Mouse (Mus musculus): ENCODE data around the gene Frs3. TPM values are rescaled to one million over a fixed set of nuclear protein-coding genes. Genes with fewer than 3 reads are reported as not detected.

Frs3 gene
- polyA plus RNA-seq, 1 experiment from 2014 or later: 2.1 TPM

GRCm38 (mm10) chr17:47694503-47695336 is 5.9 kb downstream of the Frs3 start, which contains the start of gene Prickle4:
Prickle4 (minus strand) TSS chr17:47694736.
- Histone ChIP-seq H3K27ac (ENCODE audit: low read depth) (peak within 1 kb of the TSS; percentile 48), H3K27me3 (ENCODE audit: insufficient read depth, low read length) (peaks cover 10% of the 10 kb centered on the region)

GRCm38 (mm10) chr17:47695337-47695710 is 6.5 kb downstream of the Frs3 start:
- Histone ChIP-seq H3K4me3 (ENCODE audit: low read depth, low read length) (peak overlapping the region; percentile 58), H3K27me3 (ENCODE audit: insufficient read depth, low read length) (peaks cover 10% of the 10 kb centered on the region), H3K4me1 (ENCODE audit: insufficient read depth) (peaks cover 14% of the 10 kb centered on the region), H3K27ac (ENCODE audit: low read depth) (no peak overlapping the region), H3K36me3 (replicated peaks; ENCODE audit: insufficient read depth, low read length) (no peaks in the 10 kb centered on the region), H3K9ac (replicated peaks) (peak overlapping the region; percentile 64), H3K4me2 (ENCODE audit: low read depth, low read length) (peak overlapping the region; percentile 88), H3K9me3 (ENCODE audit: low read length) (no peaks in the 10 kb centered on the region)
- DNase-seq: peak; percentile 28
- WGBS (ENCODE audit: insufficient replicate concordance): under 1% methylated on average over 18 of the region's 23 CpGs
- ATAC-seq: no peak
- TF ChIP-seq CTCF (IDR thresholded peaks at IDR 0.05; ENCODE audit: low read depth): no peak
- TF ChIP-seq EP300 (IDR thresholded peaks at IDR 0.05; ENCODE audit: low read depth): no peak

More at GRCm38 (mm10) chr17:47694503-47695336, 5.9 kb downstream of the Frs3 start, which contains the start of gene Prickle4:
- H3K4me2 ChIP-seq (ENCODE audit: low read depth, low read length): peak within 1 kb of the TSS; percentile 88
- DNase-seq: peak; percentile 97
- no peaks in the 10 kb centered on the region for H3K36me3 ChIP-seq (replicated peaks; ENCODE audit: insufficient read depth, low read length)
- no peak for TF ChIP-seq EP300 (IDR thresholded peaks at IDR 0.05; ENCODE audit: low read depth)
- TF ChIP-seq CTCF (IDR thresholded peaks at IDR 0.05; ENCODE audit: low read depth): peak; percentile 96
- under 1% methylated on average over 70 of the region's 82 CpGs for WGBS (ENCODE audit: insufficient replicate concordance)
- H3K9ac ChIP-seq (replicated peaks): peak within 1 kb of the TSS; percentile 64
- ATAC-seq: peak; percentile 95
- H3K4me1 ChIP-seq (ENCODE audit: insufficient read depth): peaks cover 11% of the 10 kb centered on the region
- no peaks in the 10 kb centered on the region for H3K9me3 ChIP-seq (ENCODE audit: low read length)
- peak within 1 kb of the TSS; percentile 58 for H3K4me3 ChIP-seq (ENCODE audit: low read depth, low read length)

GRCm38 (mm10) chr17:47698156-47698555 is 9.3 kb downstream of the Frs3 start:
- no peak for ATAC-seq
- Histone ChIP-seq H3K9ac (replicated peaks) (no peak overlapping the region), H3K36me3 (replicated peaks; ENCODE audit: insufficient read depth, low read length) (no peaks in the 10 kb centered on the region), H3K9me3 (ENCODE audit: low read length) (no peaks in the 10 kb centered on the region), H3K27me3 (ENCODE audit: insufficient read depth, low read length) (peaks cover 11% of the 10 kb centered on the region), H3K4me3 (ENCODE audit: low read depth, low read length) (no peak overlapping the region), H3K27ac (ENCODE audit: low read depth) (no peak overlapping the region), H3K4me2 (ENCODE audit: low read depth, low read length) (no peak overlapping the region), H3K4me1 (ENCODE audit: insufficient read depth) (peaks cover 14% of the 10 kb centered on the region)
- no peak for DNase-seq
- TF ChIP-seq CTCF (IDR thresholded peaks at IDR 0.05; ENCODE audit: low read depth): no peak
- TF ChIP-seq EP300 (IDR thresholded peaks at IDR 0.05; ENCODE audit: low read depth): no peak
- 73% methylated on average over 10 of the region's 10 CpGs for WGBS (ENCODE audit: insufficient replicate concordance)

- Histone ChIP-seq H3K4me2 (ENCODE audit: low read depth, low read length) (no peak overlapping the region), H3K27ac (ENCODE audit: low read depth) (no peak overlapping the region), H3K4me3 (ENCODE audit: low read depth, low read length) (no peak overlapping the region), H3K36me3 (replicated peaks; ENCODE audit: insufficient read depth, low read length) (no peaks in the 10 kb centered on the region), H3K4me1 (ENCODE audit: insufficient read depth) (peaks cover 14% of the 10 kb centered on the region), H3K9ac (replicated peaks) (no peak overlapping the region), H3K27me3 (ENCODE audit: insufficient read depth, low read length) (peaks cover 13% of the 10 kb centered on the region), H3K9me3 (ENCODE audit: low read length) (no peaks in the 10 kb centered on the region)
- ATAC-seq: no peak
- DNase-seq: no peak
- TF ChIP-seq CTCF (IDR thresholded peaks at IDR 0.05; ENCODE audit: low read depth): no peak
- TF ChIP-seq EP300 (IDR thresholded peaks at IDR 0.05; ENCODE audit: low read depth): no peak
- WGBS (ENCODE audit: insufficient replicate concordance): 69% methylated on average over 2 of the region's 2 CpGs
Observed at GRCm38 (mm10) chr17:47699055-47699454, 10.2 kb downstream of the Frs3 start.

GRCm38 (mm10) chr17:47701793-47702192 is 13.0 kb downstream of the Frs3 start:
- WGBS (ENCODE audit: insufficient replicate concordance): 74% methylated on average over 9 of the region's 9 CpGs

GRCm38 (mm10) chr17:47702548-47703345 is 13.9 kb downstream of the Frs3 start:
- Histone ChIP-seq H3K27me3 (ENCODE audit: insufficient read depth, low read length) (0 out of 2 replicates have a peak, but pooled peaks cover 5% of the 10 kb centered on the region), H3K4me1 (ENCODE audit: insufficient read depth) (peaks cover 3% of the 10 kb centered on the region; the same call in 1 of the 2 replicates), H3K4me3 (ENCODE audit: low read depth, low read length) (no peak overlapping the region), H3K9ac (replicated peaks) (no peak overlapping the region), H3K36me3 (replicated peaks; ENCODE audit: insufficient read depth, low read length) (no peaks in the 10 kb centered on the region), H3K9me3 (ENCODE audit: low read length) (no peaks in the 10 kb centered on the region), H3K4me2 (ENCODE audit: low read depth, low read length) (no peak overlapping the region), H3K27ac (ENCODE audit: low read depth) (no peak overlapping the region)
- TF ChIP-seq EP300 (IDR thresholded peaks at IDR 0.05; ENCODE audit: low read depth): no peak
- TF ChIP-seq CTCF (IDR thresholded peaks at IDR 0.05; ENCODE audit: low read depth): no peak
- DNase-seq (no peak), ATAC-seq (no peak)
- 58% methylated on average over 24 of the region's 28 CpGs for WGBS (ENCODE audit: insufficient replicate concordance)

More at GRCm38 (mm10) chr17:47701793-47702192, 13.0 kb downstream of the Frs3 start:
- Histone ChIP-seq H3K27me3 (ENCODE audit: insufficient read depth, low read length) (0 out of 2 replicates have a peak, but pooled peaks cover 5% of the 10 kb centered on the region), H3K4me1 (ENCODE audit: insufficient read depth) (peaks cover 3% of the 10 kb centered on the region; the same call in 1 of the 2 replicates), H3K27ac (ENCODE audit: low read depth) (no peak overlapping the region), H3K4me2 (ENCODE audit: low read depth, low read length) (no peak overlapping the region), H3K36me3 (replicated peaks; ENCODE audit: insufficient read depth, low read length) (no peaks in the 10 kb centered on the region), H3K9me3 (ENCODE audit: low read length) (no peaks in the 10 kb centered on the region), H3K9ac (replicated peaks) (no peak overlapping the region), H3K4me3 (ENCODE audit: low read depth, low read length) (no peak overlapping the region)
- ATAC-seq (no peak), DNase-seq (no peak)
- no peak for TF ChIP-seq CTCF (IDR thresholded peaks at IDR 0.05; ENCODE audit: low read depth)
